In genomic region chr1:34293198-34293597, GRCm38 (mm10) we compare ENCODE assay signal across 19 mouse cellular contexts.
DNase-seq lines count a peak whose midpoint lies in the region; ATAC-seq and TF ChIP-seq lines count a peak whose summit lies in the region.
"Had no signal": no experiment of that assay in that cellular context is flagged by ENCODE, and none has a peak within 500 bp of the region (broad histone marks: within the 10 kb centered on the region; RNA-seq: fewer than 3 reads in every experiment).

No protein-coding gene starts in this region.

- WGBS in heart, postnatal 0 days = 55% methylated on average over 14 of the region's 14 CpGs
- 12% methylated on average over 14 of the region's 14 CpGs for WGBS in cerebellum, adult 2 months
- WGBS in forebrain, embryonic 14.5 days = 90% methylated on average over 14 of the region's 14 CpGs

- H3K4me3 ChIP-seq in heart, postnatal 0 days (ENCODE audit: low read depth, low read length) = no peak overlapping the region
- H3K4me3 ChIP-seq in cerebellum, adult 2 months (replicated peaks; ENCODE audit: insufficient read depth, low read depth, low read length) = no peak overlapping the region
- H3K4me3 ChIP-seq in forebrain, embryonic 14.5 days (ENCODE audit: low read depth, low read length) = no peak overlapping the region
- H3K4me3 ChIP-seq: embryonic facial prominence, embryonic 13.5 days; heart, embryonic 12.5 days; hindbrain, embryonic 10.5 days; midbrain, embryonic 13.5 days; neural tube, embryonic 13.5 days had no signal

- H3K4me1 ChIP-seq in heart, postnatal 0 days (ENCODE audit: control insufficient read depth, insufficient read depth) = peaks cover 10% of the 10 kb centered on the region
- peaks cover 12% of the 10 kb centered on the region; the same call in 1 of the 2 replicates for H3K4me1 ChIP-seq in cerebellum, adult 2 months (ENCODE audit: control insufficient read depth, insufficient read depth, low read length)
- H3K4me1 ChIP-seq in forebrain, embryonic 14.5 days (ENCODE audit: control insufficient read depth, insufficient read depth, low read length) = peaks cover 4% of the 10 kb centered on the region; the same call in 1 of the 2 replicates
- H3K4me1 ChIP-seq: hindbrain, embryonic 10.5 days; neural tube, embryonic 13.5 days had no signal

- no peak for DNase-seq in heart, postnatal 0 days (ENCODE audit: low spot score)
- DNase-seq in heart, adult 9 months (ENCODE audit: low spot score in 2 of 2) = no peak
- peak; percentile 42 for DNase-seq in ZHBTc4 (ENCODE audit: low read depth, low spot score)
- peak; percentile 81 to 89 for DNase-seq in cerebellum, adult 2 months
- DNase-seq in cerebellum, postnatal 36 days = peak; percentile 75 to 76
- no peak for DNase-seq in liver
- no peak for DNase-seq in forebrain, embryonic 14.5 days (ENCODE audit: low spot score)
- DNase-seq: adrenal gland, postnatal 25 days; gastrocnemius, postnatal 25 days; kidney, adult 18-20 months; thymus, adult 18-20 months had no signal

- no peak for TF ChIP-seq EP300 in heart, postnatal 0 days (IDR thresholded peaks at IDR 0.05; ENCODE audit: low read depth)

- no peak overlapping the region for H3K9ac ChIP-seq in heart, postnatal 0 days (replicated peaks; ENCODE audit: low read depth, low read length)
- H3K9ac ChIP-seq in forebrain, embryonic 14.5 days (ENCODE audit: low read length) = no peak overlapping the region
- H3K9ac ChIP-seq: embryonic facial prominence, embryonic 13.5 days; heart, embryonic 12.5 days; midbrain, embryonic 13.5 days; neural tube, embryonic 13.5 days had no signal

- peak overlapping the region; percentile 27; the same call in 1 of the 2 replicates for H3K27ac ChIP-seq in heart, postnatal 0 days (ENCODE audit: low read depth)
- H3K27ac ChIP-seq in cerebellum, adult 2 months (ENCODE audit: insufficient read depth, low read length) = peak overlapping the region; percentile 11
- no peak overlapping the region for H3K27ac ChIP-seq in forebrain, embryonic 14.5 days (ENCODE audit: low read depth, low read length)
- H3K27ac ChIP-seq: embryonic facial prominence, embryonic 13.5 days; hindbrain, embryonic 10.5 days; kidney, postnatal 0 days; midbrain, embryonic 13.5 days; neural tube, embryonic 13.5 days had no signal

- TF ChIP-seq CTCF in heart, postnatal 0 days (IDR thresholded peaks at IDR 0.05; ENCODE audit: low read depth) = no peak
- peak; percentile 13; the same call in 1 of the 2 replicates for TF ChIP-seq CTCF in cerebellum, adult 2 months (IDR thresholded peaks at IDR 0.05; ENCODE audit: borderline replicate concordance, insufficient read depth, low read depth, low read length)

- TF ChIP-seq POLR2A in cerebellum, adult 2 months (IDR thresholded peaks at IDR 0.05; ENCODE audit: borderline replicate concordance, insufficient read depth, low read length) = no peak

- no peak for ATAC-seq in heart, postnatal 0 days (ENCODE audit: insufficient read depth, low read depth)
- ATAC-seq in forebrain, embryonic 14.5 days = no peak
- ATAC-seq: forebrain, embryonic 16.5 days; midbrain, embryonic 13.5 days had no signal

- no peaks in the 10 kb centered on the region for H3K9me3 ChIP-seq in heart, postnatal 0 days (replicated peaks; ENCODE audit: control insufficient read depth, low read length)
- no peaks in the 10 kb centered on the region for H3K9me3 ChIP-seq in forebrain, embryonic 14.5 days (replicated peaks; ENCODE audit: control insufficient read depth, low read length)
- H3K9me3 ChIP-seq: embryonic facial prominence, embryonic 13.5 days; G1E; heart, embryonic 12.5 days; neural tube, embryonic 13.5 days had no signal

- H3K36me3 ChIP-seq in heart, postnatal 0 days (replicated peaks; ENCODE audit: control insufficient read depth, insufficient read depth, low read length) = peaks cover 82% of the 10 kb centered on the region
- H3K36me3 ChIP-seq in forebrain, embryonic 14.5 days (ENCODE audit: control insufficient read depth, insufficient read depth, low read length) = peaks cover 81% of the 10 kb centered on the region
- H3K36me3 ChIP-seq: G1E had no signal

- no peaks in the 10 kb centered on the region for H3K27me3 ChIP-seq in heart, postnatal 0 days (ENCODE audit: control insufficient read depth, insufficient read depth, low read length)
- H3K27me3 ChIP-seq in cerebellum, adult 2 months (ENCODE audit: control insufficient read depth, insufficient read depth, low read length) = no peaks in the 10 kb centered on the region
- no peaks in the 10 kb centered on the region for H3K27me3 ChIP-seq in forebrain, embryonic 14.5 days (replicated peaks; ENCODE audit: control insufficient read depth, insufficient read depth, low read length)
- H3K27me3 ChIP-seq: embryonic facial prominence, embryonic 13.5 days; heart, embryonic 12.5 days; midbrain, embryonic 13.5 days; neural tube, embryonic 13.5 days had no signal

- no peak overlapping the region for H3K4me2 ChIP-seq in heart, postnatal 0 days (ENCODE audit: low read depth, low read length)
- no peak overlapping the region for H3K4me2 ChIP-seq in forebrain, embryonic 14.5 days (ENCODE audit: low read length)
- H3K4me2 ChIP-seq: embryonic facial prominence, embryonic 13.5 days; heart, embryonic 12.5 days; midbrain, embryonic 13.5 days; neural tube, embryonic 13.5 days had no signal

Comparison
In these comparisons a context has a peak if more than half of its experiments do, and no peak if none do; other contexts are left out.
1. DNase-seq: peak in ZHBTc4 (single experiment), cerebellum, adult 2 months (2 of 2) and cerebellum, postnatal 36 days (2 of 2); none in heart, postnatal 0 days (single experiment), heart, adult 9 months (0 of 2), liver (single experiment) and forebrain, embryonic 14.5 days (single experiment).